Mouse (Mus musculus) heart, adult 2 months (tissue): ENCODE measurements around the gene Nanos3.

ENCODE experiments used
- CTCF ChIP-seq: fragments of 200-600 bp; IDR thresholded peaks from 2 replicates; pipeline ENCODE4 v1.8.1; 2022; ENCODE audit warnings: antibody characterized with exemption, mild to moderate bottlenecking, moderate library complexity
- POLR2A ChIP-seq: fragments of 200-500 bp; IDR thresholded peaks from 2 replicates; pipeline ENCODE4 v1.6.1; 2011; ENCODE audit warnings: mild to moderate bottlenecking, low read depth, low read length, control low read depth; ENCODE audit not compliant: insufficient read depth

DNA sequence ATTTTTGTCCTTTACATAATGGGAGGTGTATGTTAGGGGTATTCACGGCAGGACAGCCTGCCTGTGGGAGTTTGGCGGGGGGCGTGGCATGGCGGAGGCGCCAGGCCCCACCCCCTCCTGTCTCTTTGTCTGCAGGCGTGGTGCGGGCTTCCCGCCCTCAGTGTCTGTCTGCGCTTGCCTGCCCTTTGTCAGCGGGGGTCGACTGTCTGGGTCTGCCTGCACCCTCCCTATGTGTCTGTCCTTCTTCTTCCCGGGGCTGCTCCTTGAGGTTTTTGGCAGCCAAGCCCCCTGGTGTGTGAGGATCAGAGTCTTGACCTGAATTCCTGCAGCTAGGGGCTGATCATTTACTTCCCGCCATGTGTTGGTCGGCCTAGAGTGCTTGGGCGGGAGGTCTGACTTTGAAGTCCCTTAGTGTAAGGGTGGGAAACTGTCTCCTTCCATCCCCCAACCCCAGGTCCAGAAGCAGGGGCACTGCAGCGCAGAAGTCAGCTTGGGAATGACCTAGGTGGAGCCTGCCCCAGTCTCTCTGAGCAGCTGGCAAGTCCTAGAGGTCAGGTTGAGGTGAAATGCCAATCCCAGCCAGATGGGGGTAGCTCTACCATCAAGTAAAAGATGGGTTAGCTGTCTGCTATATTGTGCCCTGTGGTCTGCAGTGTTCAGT is 4.4 kb downstream of the Nanos3 start:
- TF ChIP-seq CTCF (no peak), POLR2A (no peak)
